Mouse (Mus musculus) erythroblast, embryonic 14.5 days (primary cell): ENCODE data around the gene Arfgap2.

Experiments
- GATA1 ChIP-seq: IDR thresholded peaks from 2 replicates; pipeline ENCODE4 v1.6.1; 2012; ENCODE audit warnings: low read length, inconsistent platforms, mixed read lengths
- TAL1 ChIP-seq: IDR thresholded peaks from 3 replicates; pipeline ENCODE4 v1.6.1; 2012; ENCODE audit warnings: low read length, inconsistent platforms, mixed read lengths

DNA sequence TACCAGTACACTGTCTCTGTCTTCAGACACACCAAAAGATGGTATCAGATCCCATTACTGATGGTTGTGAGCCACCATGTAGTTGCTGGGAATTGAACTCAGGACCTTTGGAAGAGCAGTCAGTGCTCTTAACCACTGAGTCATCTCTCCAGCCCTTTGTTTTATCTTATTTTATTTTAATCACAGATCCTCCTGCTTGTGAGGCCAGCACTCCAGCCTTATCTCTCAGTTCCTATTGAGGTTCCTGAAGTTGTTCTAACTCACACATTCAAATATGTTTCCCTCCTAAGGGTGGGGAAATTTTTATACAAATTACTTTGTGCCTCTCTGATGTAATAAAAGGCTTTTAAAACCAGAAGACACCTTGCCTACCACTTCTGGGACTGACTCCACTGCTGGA lies 41.8 kb downstream of the Arfgap2 start:
- no peak for TF ChIP-seq GATA1
- TF ChIP-seq TAL1, result no peak
